Mouse (Mus musculus) lung, adult 2 months (tissue): ENCODE measurements around the gene Ube4b.

Experiments
- CTCF ChIP-seq: fragments of 200-500 bp; IDR thresholded peaks from 2 replicates; pipeline ENCODE4 v1.5.1; 2011; ENCODE audit warnings: mild to moderate bottlenecking, low read length, control low read depth; ENCODE audit not compliant: insufficient read depth
- POLR2A ChIP-seq: fragments of 200-500 bp; IDR thresholded peaks from 2 replicates; pipeline ENCODE4 v1.6.1; 2011; ENCODE audit warnings: low read depth, mild to moderate bottlenecking, control low read depth, low read length, borderline replicate concordance; ENCODE audit errors: extremely low read depth

- TF ChIP-seq CTCF (no peak), POLR2A (no peak)
Measured at GRCm38 (mm10) chr4:149379881-149380280, 46.7 kb downstream of the Ube4b start.
